Mouse (Mus musculus) spleen, adult 12 weeks (tissue): ENCODE results near the gene Rftn1.
A peak's percentile ranks its signal among the peaks of the same experiment; 100 is the strongest.
"Not testable (repeated sequence)": the region's sequence is repeated elsewhere in the genome, so short reads cannot be mapped to it uniquely, and the experiment has no call there.

ENCODE experiments used
- DNase-seq: peaks from one replicate; pipeline ENCODE4 v3.0.0; 2022; ENCODE audit warnings: low spot score

Rftn1 gene

DNA sequence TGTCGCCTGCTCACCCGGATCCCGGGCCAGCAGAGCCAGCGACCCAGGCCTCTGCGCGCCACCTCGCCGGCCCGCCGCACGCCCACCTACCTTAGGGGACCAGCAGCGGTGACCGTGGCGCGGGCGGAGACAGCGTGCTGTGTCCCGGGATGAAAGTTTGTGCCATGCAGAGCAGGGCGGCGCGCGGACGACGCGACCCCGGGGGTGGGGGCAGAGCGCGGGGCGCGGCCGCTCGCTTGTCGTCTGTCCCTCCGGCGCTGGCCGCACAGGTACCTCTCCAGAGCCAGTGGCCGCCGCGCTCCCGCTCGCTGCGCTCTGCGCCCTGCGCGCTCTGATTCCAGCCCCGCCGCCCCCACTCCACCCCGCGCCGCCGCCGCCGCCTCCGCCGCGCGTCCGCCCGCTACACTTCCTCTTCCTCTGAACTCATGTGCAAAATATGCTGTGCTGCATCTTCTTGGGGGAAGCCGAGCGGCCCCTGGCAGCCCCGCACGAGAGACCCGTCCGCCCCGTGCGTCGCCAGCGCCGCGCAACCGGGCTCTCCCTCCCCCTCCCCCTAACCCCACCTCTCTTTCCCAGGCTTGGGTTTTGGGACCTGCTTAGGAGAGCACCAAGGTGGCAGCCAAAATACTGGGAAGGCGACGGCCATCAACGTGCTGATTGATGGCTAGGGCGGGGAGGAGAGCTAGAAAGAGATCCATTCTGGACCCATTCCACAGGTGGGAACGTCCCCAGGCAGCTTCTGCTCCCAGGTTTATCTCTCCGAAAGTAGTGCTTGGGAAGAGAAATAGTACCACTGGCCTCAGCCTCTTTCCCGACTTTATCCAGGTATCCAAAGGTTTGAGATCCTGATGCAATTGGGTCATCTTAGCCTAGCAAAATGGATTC lies at the start of gene Rftn1:
TSS of gene Rftn1 (minus strand) at position 544 of the 885 bp plus-strand sequence.
- DNase-seq = peak; percentile 35

DNA sequence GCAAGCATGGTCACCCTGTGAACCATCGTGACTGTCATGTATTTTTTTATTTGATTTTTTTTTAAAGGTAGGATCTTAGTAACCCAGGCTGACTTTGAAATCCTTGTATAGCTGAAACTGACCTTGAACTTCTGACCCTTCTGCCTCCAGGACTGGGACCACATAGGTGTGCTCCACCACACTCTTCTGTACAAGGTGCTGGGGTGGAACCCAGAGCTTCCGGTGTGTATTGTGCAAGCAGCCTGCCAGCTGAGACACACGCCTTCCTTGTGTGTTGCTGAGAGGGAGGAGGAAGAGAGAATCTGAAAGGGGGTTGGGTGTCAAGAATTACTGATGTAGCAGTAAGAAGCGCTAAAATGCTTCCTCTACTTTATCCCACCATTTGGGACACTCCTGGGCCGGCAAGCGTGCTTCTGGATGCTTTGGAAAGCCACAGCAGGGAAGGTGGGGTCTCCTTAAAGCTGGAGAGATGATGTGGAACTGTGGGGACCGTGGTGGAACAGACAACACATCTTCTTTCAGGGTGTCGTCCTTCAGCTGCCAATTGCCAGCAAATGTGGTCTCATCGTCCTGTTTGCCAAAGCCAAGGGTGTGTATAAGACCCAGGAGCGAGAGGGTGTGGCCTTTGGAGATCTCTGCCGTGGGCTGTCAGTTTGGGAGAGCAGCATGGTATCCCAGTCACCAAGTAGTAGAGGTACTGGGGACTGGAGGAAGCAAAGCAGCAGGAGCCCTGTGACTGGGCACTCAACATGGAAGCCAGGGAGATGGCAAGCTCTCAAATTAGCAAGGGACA lies 47.5 kb upstream of the Rftn1 start:
- DNase-seq = no peak

DNA sequence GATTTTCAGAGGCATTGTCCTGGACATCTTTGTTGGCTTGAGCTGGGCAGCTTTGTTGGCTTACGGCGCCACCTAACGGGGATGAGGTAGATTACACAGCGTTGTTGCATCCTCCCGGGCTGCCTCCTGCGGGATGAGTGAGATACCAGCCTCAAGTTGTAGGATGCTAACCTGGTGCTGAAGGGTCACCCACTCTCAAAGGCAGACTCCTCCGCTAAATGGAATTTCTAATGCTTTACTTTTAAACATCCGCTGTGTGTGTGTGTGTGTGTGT lies 46.9 kb upstream of the Rftn1 start:
- peak; percentile 61 for DNase-seq

DNA sequence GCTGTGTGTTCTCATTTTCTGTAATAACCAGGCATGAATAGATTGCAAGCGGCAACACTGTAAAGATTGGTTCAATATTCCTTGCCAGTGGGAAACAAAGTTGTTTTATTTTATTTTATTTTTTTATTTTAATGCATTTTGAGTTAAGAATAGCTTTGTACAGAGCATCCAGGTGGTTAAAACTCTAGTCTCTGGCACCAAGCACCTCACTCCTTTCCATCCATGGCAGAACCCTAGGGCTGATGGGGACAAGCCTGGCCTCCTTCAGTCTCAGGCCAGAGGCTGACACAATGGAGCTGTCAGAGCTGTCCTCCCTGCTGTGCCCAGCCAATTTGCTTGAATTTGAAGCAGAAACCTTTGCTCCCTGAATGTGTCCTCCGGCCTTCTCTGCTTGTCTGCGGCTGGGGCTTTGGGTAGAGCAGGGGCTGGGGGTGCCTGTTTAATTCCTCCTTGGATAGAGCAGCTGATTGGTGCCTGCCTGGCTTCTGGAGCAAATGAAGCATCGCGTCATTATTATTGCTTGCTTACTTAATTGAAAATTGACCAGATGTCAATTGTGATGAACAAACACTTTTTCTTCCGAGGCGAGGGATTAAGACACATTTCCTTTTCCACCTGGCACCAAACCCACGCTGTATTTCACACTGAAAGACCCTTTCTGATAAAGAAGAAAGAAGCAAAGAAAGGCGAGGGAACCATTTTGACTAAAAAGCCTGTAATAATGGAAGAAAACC lies 46.4 kb upstream of the Rftn1 start:
- DNase-seq = no peak

DNA sequence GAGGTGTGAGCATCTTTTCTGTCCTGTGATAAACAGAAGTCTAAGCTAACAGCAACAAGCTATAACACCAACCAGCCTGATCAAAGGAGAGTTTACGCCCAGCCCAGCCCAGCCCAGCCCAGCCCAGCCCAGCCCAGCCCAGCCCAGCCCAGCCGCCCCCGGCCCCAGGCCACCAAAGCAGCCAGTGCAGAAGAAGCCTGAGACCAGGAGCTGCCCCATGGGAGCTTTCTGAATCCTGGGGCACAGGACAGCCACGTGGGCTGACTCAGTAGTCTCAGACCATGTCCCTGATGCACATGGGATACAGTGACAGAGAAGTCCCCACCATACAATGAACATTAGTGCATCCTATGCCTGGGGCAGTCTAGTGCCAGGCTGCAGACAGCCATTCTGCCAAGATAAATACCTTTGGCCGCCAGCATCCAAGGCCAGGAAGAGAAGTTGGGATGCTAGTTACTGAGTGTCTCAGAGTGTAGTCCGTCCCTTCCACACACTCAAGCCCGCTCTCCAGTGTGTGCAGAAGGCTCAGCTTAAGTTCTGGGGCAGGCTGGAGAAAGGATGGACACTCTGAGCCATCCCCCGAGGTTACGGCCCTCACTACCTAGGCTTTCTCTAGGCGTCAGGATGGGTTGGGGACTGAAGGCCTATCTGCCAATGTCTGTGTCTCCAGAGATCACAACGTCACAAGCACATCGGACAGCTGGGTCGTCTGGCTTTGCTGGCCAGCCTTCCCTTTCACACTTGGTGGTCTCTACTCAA lies 45.6 kb upstream of the Rftn1 start:
- no peak for DNase-seq

DNA sequence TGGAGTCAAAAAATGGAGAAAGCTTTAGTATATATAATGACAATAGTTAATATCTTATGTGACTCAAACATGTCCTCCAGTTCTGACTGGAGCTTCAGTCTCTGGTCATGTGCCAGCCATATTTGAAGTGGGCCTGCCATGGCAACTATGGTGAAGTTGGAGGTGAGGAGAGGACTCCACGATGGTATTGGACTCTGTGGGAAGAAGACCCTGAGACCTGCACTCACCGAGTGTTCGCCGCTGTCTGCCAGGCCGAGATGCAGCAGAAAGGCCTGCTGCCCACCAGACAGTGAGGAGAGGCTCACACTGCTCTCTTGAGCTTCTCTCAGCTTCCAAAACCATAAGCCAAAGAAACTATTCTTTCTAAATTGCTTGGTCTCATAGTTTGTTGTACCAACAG lies 43.5 kb upstream of the Rftn1 start:
- DNase-seq = no peak

DNA sequence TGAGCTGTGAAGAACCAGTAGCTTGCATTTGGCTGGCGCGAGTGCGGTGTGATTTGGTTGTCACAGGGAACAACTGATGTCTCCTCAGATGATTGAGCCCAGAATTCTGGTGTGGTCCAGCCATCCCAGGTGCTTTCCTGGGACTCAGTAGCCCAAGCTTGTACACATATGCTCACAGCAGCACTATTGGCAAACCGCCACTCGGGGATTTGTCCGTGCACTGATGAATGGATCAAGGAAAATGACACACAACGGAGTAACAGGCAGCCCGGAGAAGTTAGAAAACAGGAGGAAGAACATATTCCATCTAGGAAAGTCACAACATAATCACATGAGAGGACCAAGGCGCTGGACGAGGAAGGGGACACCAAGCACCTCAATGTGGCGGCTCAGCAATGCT lies 42.3 kb upstream of the Rftn1 start:
- DNase-seq = no peak

DNA sequence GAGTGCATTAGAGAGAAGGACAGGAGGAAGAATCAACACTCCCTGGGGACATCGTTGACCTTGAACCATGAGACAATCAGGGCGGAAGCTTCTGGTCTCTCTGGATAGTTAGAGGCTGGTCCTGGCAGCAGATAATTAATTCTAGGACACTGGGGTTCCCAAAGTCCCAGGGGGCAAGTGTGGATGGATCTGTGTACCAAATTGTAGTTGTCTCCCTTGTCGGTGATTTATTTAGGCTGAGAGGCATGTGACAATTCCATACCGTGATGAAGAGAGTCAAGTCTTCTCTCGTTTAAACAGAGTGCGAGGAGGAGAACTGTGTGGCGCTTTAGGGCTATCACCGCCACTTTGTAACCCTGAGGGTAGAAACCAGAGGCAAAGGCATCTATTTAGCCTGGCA lies 40.7 kb upstream of the Rftn1 start:
- no peak for DNase-seq

DNA sequence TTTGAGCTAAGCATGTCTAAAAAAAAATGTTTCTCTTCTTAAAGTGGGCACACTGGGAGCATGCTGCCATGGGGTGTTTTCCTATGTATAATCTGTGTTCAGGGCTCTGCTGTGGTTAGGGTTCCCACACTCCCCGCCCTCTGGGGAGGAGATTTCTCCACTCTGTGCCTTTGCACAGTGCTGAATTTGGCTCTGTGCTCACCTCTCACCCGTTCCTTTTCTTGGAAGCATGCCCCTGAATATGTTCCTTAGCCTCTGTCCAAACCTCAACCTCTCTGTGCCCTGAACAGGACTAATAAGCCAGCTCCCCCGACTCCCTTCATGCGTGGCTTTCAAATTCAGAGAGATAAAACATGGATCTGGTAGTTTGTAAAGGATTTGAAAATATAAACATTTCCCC lies 39.1 kb upstream of the Rftn1 start:
- DNase-seq = no peak

DNA sequence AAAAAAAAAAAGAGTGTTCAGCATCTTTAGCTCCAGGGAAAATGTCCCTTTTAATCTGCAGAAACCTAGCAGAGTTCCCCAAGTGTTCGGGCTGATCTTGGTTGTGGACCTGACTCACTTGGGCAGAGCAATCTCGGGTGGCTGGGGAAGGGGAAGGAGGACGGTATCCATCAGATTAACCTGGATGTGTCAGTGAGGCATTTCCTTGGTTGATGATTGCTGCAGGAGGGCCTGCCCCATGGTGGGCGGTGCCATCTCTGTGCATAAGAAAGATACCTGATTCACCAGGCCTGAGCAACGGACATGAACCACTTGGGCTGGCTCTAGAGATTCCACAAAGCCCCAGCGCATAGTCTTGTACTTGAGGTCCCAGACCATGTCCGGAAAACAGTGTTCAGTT lies 36.9 kb upstream of the Rftn1 start:
- no peak for DNase-seq

DNA sequence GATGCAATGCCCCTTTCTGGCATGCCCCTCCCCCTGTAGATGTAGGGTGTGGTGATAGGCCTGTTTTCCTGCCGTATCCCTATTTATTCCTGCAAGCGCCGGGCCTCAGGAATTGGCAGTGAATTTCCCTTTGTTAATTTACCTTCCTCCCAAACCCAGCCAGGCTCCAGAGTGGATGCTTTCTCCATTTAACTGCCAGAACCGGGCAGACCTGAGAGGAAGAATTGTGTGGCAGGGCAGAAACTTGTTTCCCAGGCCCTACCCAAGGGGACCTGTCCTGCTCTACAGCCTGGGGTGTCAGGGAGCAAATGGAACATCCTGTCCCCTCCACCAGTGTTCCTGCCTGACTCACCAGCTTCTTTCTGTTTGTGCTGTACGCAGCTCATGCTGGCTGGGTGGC lies 34.2 kb upstream of the Rftn1 start:
- DNase-seq = no peak

DNA sequence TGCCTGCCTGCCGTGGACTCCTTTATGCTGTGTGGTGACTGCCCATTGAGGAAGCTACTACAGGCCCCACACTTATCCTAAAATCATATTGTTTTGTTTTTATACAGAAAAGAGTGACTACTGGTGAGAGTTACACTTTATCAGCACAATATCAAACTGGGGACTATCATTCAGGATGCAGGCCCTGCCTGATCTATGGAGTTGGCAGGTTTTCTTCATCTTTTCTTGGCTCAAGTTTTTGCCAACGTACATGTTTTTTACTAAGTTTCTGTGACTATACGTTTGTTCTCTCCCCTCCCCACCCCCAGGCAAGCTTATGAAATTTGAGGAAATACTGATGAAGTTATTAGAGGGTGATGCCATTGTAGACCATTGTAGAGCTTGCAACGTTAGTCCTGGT lies 27.5 kb upstream of the Rftn1 start:
- no peak for DNase-seq

DNA sequence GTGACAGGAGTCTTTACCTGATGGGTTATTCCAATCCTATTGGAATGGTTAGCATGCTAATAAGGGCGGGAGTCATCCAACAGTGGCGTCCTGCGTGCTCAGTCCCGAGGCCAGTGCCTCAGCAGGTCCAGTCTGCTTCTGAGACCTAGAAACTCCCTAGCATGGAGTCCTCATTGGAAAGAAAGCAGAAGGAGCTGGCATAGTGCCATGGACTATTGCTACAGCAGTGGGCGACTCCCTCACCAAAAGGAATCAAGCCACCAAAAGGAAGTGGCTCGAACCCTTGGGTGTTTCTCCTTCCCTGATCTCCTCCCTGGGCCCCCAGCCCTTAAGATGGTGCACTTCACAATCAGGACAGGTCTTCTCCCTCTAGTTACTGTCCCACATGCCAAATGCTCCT lies 24.6 kb upstream of the Rftn1 start:
- no peak for DNase-seq

DNA sequence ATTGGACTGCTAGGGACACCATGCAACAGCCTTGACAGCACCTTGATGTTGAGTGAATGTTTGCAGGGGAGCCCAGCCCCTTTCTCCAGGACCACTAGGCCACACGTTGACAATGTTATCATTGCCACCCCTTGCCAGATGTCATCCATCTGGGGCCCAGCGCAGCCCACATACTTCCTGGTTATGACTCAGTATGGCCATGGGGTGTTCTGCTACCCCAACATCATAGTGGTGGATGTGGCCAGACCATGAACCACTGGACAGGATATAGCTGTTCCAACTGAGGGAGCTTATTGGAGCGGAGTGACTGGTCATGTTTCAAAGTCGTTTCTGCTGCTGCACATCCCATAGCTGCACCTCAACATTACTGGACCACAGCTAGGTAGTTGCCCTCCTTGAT lies 22.6 kb upstream of the Rftn1 start:
- no peak for DNase-seq

DNA sequence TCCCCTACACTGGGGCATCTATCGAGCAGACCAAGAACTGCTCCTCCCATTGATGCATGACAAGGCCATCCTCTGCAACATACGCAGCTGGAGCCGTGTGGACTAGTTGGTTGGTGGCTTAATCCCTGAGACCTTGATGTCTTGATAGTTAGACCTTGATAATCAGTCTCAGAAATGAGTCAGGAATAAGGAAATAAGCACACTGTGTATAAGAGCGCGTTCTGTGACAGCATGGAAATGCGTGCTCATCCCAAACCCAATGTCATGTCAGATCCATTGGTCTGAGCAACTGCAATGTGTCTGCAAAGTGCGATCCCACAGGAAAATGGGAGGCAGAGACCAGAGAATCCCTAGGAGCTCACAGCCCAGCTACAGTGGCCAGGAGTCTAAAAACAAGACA lies 21.3 kb upstream of the Rftn1 start:
- DNase-seq = no peak

DNA sequence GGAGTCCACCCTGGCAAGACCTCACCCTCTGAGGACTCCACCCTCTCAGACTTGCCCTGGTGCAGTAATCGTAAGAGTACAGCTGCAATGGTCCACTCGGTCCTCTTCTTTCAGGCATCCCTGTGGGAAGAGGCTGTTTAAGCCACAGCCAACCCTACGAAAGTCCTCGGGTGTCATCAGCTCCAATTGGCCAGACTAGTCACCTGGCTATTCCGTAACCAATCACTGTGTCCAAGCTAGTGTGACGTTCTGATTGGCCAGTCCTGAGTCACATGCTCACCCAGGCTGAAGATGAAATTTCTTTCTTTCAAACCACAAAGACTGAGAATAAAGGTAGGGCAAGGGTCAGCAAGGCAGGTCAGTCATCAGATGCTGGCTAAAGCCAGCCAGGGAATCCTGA lies 19.4 kb upstream of the Rftn1 start:
- no peak for DNase-seq

DNA sequence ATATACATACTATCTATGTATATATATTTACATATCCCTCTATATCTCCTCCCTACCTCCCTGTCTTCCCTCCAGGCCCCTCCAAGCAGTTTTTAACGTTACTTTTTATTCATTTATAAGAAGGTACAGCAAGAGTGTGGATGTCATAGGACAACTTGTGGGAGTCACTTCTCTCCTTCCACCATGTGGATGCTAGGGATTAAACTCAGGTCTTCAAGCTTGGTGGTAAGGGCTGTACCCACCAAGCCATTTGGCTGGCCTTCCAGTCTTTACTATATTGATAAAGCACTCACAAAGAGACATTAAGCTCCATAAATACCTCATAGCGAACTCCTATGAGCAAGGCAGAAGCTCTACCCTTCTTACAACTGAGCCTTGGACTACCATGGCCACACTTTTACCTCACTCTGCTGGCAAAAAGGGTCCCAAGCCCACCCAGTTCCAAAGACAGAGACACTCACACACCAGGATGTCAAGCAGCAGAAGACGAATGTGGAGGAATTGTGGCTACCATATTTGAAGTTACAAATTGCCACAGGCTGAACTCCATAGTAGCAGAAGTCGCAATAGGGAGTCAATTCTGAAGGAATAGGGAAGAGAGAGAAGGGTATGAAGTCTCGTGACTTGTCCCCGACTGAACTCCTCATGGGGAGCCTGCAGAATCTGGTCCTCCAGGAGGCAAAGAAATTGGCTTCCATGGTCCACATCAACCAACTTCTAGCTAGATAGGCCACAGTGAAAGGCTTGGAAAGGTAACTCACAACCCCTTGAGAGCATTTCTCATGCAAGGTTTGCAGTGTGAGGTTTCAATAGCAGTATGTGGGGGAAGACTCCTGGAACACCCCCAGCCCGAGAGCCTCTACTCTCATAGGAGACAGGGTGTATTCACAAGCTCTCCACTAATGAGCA lies 17.9 kb upstream of the Rftn1 start:
- DNase-seq = no peak

DNA sequence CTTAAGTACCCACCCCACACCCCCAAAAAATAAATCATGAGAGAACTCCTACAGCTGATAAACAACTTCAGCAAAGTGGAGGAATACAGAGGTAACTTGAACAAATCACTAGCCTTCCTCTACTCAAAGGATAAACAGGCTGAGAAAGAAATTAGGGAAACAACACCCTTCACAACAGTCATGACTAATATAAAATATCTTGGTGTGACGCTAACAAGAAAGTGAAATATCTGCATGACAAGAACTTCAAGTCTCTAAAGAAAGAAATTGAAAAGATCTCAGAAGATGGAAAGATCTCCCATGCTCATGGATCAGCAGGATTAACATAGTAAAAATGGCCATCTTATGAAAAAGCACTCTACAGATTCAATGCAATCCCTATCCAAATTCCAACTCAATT lies 15.8 kb upstream of the Rftn1 start:
- DNase-seq = not testable (repeated sequence)

DNA sequence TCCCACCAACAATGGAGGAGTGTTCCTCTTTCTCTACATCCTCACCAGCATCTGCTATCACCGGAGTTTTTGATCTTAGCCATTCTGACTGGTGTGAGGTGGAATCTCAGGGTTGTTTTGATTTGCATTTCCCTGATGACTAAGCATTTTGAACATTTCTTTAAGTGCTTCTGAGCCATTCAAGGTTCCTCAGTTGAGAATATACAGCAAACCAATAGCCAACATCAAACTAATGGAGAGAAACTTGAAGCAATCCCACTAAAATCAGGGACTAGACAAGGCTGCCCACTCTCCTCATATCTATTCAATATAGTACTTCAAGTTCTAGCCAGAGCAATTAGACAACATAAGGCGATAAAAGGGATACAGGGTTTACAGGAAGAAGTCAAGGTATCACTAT lies 15.4 kb upstream of the Rftn1 start:
- not testable (repeated sequence) for DNase-seq

DNA sequence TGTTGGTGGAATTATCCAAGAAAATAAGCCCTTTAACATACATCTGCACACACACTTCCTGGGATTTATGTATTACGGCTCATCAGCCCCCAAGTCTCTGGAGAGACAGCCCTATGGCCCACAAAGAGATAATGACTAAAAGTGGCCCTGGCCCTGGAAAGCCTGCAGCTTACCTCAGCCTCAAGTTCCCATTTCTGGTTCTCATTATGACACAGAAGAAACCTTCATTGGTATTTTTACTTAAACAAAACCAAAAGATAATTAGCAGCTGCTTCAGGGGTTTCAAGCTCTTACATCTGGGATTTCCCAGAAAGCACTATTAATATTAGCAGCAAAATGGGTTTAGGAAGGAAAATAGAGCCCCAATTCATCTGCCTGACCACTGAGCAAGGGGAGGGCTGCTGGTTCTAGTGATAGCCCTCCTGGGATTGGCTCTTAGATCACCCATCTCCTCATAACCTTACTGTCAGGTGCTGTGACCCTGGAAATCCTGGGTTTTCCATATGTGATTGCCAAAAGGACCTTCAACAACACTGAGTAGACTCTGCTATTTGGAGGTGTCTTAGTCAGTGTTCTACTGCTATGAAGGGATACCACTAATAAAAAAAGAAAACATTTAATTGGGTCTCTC lies 14.8 kb upstream of the Rftn1 start:
- no peak for DNase-seq
